Mouse (Mus musculus) adrenal gland, postnatal 10 days (tissue): ENCODE data around the gene Epop. TPM values are rescaled to one million over a fixed set of nuclear protein-coding genes. Genes with fewer than 3 reads are reported as not detected.

ENCODE experiments used
- DNase-seq: peaks from one replicate; pipeline ENCODE4 v3.0.0; 2021; ENCODE audit warnings: mixed read lengths
- microRNA-seq: library from miRNA; unstranded; fragments of <30 nt; microRNA quantifications from one replicate; pipeline ENCODE4 v1.2.0, GENCODE M21; 2021
- total RNA-seq, 2 experiments: library from RNA; stranded (reverse); gene quantifications; 2 replicates each; pipeline ENCODE4 v1.2.3; 2021

Epop gene
- total RNA-seq, 2 experiments from 2014 or later, result 3.5 to 5.1 TPM

DNA sequence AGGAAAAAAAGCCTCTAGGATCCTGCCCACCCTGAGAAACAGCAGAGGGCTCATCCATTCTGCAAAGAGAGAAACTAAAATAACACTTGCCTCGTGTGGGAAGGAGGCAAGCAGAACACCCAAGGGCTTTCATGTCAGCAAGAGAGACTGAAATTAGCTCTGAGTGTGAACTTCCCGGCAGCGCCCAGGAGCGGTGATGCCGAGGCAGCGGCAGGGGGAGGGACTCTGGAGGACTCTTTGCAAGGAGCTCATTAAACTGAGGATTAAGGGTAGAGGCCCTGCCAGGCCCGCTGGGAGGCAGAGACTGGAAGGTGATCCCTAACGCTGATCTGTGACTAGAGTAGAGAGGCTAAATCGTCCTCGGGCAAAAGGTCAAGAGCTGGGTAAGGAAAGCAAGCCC, 40.3 kb downstream of the Epop start:
- no peak for DNase-seq

- no peak for DNase-seq
Observed at GRCm38 (mm10) chr11:97585932-97586331, 43.6 kb downstream of the Epop start.

DNA sequence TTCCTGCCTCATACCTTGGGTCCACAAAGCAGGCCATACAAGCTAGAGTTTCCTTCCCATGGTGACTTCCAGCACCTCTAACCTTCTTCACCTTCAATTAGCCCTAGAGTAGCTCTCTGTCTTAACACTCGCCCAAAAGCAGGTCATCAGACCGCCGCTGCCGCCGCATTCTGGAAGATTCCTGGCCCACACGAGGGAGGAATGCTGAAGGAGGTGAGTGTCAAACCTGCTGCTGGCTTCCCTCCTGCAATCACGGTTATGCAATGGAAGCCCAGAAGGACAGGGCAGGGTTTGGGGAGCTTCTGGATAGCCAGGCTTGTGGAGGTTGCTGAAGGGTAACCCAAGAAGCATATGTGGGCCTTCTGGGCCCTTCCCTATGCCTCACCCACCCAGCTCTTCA, 45.0 kb downstream of the Epop start:
- no peak for DNase-seq

DNA sequence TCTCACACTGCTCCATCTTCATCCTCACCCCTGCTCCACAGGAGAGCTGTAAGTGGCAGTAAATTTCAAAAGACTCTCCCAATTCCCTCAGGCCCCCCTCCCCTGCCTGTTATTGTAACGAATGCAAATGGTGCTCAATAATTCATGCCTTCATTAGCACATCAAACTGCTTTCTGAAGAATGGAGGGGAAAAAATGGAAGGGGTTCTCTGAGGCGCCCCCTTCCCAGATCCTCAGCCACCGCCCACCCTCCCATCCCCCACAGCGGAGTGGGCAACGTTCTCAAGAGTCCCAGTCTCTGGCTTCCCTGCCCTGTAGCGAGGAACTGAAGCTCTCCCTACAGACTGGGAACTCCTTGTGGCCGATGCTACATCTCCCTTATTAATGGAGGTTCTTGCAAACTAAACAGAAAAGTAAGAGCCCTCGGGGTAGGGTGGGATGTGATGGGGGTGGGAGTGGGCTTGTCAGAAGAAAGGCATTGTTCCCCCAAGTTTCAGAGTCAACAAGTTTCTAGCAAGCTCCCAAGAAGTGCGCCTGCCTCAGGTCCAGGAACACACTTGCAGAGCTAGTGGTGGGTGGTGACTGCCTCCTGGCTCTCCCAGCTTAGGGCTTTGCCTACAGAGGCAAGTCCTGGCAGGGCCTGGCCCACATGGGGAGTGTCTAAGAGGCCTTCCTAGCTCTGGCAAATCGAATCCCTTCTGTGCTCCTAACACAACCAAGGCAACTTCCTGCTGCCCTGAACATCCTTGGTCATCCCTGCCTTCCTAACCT, 50.2 kb downstream of the Epop start:
- DNase-seq, result no peak

- no peak for DNase-seq
Observed at GRCm38 (mm10) chr11:97578286-97578685, 51.2 kb downstream of the Epop start.

Small RNA genes lying within 50 kb of the gene (microRNA-seq; reads per million reads assigned to microRNA genes)
- not detected for gene Gm24158
- gene Mir6927, result not detected

Other genes with a start within 250 kb of the Epop start
- 10 to 100 TPM; 30.9 to 32.3 TPM for gene Arhgap23, start 214.2 kb downstream of the Epop start, total RNA-seq
- under 1 TPM in 1 of 2 experiments, not detected in 1; 0.18 TPM for gene 4933428G20Rik, start 129.4 kb downstream of the Epop start, total RNA-seq
- gene Srcin1, start 53.5 kb downstream of the Epop start, total RNA-seq, result 10 to 100 TPM in 1 of 2 experiments, 1 to 10 TPM in 1; 7.1 to 10.1 TPM
- 10 to 100 TPM; 36.1 to 48.2 TPM for gene Mllt6, start 33.7 kb upstream of the Epop start, total RNA-seq
- gene Cisd3, start 56.1 kb upstream of the Epop start, total RNA-seq, result 100 to 1,000 TPM; 260 to 277 TPM
- 10 to 100 TPM; 29.7 to 41.0 TPM for gene Pcgf2, start 70.8 kb upstream of the Epop start, total RNA-seq
- gene Psmb3, start 73.7 kb upstream of the Epop start, total RNA-seq, result 100 to 1,000 TPM; 231 to 234 TPM
- 10 to 100 TPM; 27.3 to 33.3 TPM for gene Pip4k2b, start 115.0 kb upstream of the Epop start, total RNA-seq
- 10 to 100 TPM; 19.9 to 20.0 TPM for gene Cwc25, start 136.9 kb upstream of the Epop start, total RNA-seq
- under 1 TPM in 1 of 2 experiments, not detected in 1; 0.51 TPM for gene 1700001P01Rik, start 146.2 kb upstream of the Epop start, total RNA-seq
- 100 to 1,000 TPM; 958 to 975 TPM for gene Rpl23, start 152.7 kb upstream of the Epop start, total RNA-seq
- 100 to 1,000 TPM; 107 to 122 TPM for gene Lasp1, start 169.3 kb upstream of the Epop start, total RNA-seq
- gene B230217C12Rik, start 211.1 kb upstream of the Epop start, total RNA-seq, result 1 to 10 TPM; 2.0 to 3.1 TPM